Mouse (Mus musculus) neural tube, embryonic 15.5 days (tissue): ENCODE data around the gene Gm8922. TPM values are rescaled to one million over a fixed set of nuclear protein-coding genes. Genes with fewer than 3 reads are reported as not detected.
"Not testable (repeated sequence)": the region's sequence is repeated elsewhere in the genome, so short reads cannot be mapped to it uniquely, and the experiment has no call there.

Experiments
- ATAC-seq: fragments of 200-750 bp; cut with Nextera tagmentation; 2 replicates; pipeline ENCODE4 v1.8.0; 2017; ENCODE audit warnings: mild to moderate bottlenecking, moderate TSS enrichment, moderate library complexity; ENCODE audit not compliant: low FRiP score
- H3K27ac ChIP-seq: fragments of 300-500 bp; sonication (generic); replicated peaks from 2 replicates; pipeline ENCODE4 v1.5.1; 2015; ENCODE audit warnings: mild to moderate bottlenecking, inconsistent platforms
- H3K27me3 ChIP-seq: fragments of 300-500 bp; sonication (generic); replicated peaks from 2 replicates; pipeline ENCODE4 v1.6.1; 2015; ENCODE audit warnings: inconsistent platforms
- H3K36me3 ChIP-seq: fragments of 300-500 bp; sonication (generic); 2 replicates; pipeline ENCODE4 v1.6.1; 2015; ENCODE audit warnings: inconsistent platforms
- H3K4me1 ChIP-seq: fragments of 300-500 bp; sonication (generic); 2 replicates; pipeline ENCODE4 v1.6.1; 2015; ENCODE audit warnings: inconsistent platforms
- H3K4me2 ChIP-seq: fragments of 300-500 bp; sonication (generic); 2 replicates; pipeline ENCODE4 v1.6.1; 2015; ENCODE audit warnings: inconsistent platforms, mild to moderate bottlenecking, moderate library complexity
- H3K4me3 ChIP-seq: fragments of 300-500 bp; sonication (generic); replicated peaks from 2 replicates; pipeline ENCODE4 v1.5.1; 2015; ENCODE audit warnings: mild to moderate bottlenecking, inconsistent platforms
- H3K9ac ChIP-seq: fragments of 300-500 bp; sonication (generic); replicated peaks from 2 replicates; pipeline ENCODE4 v1.6.1; 2015; ENCODE audit warnings: mild to moderate bottlenecking, inconsistent platforms
- H3K9me3 ChIP-seq: fragments of 300-500 bp; sonication (generic); replicated peaks from 2 replicates; pipeline ENCODE4 v1.6.1; 2016; ENCODE audit warnings: inconsistent platforms
- WGBS: fragments of 180-500 bp; shearing (Covaris S2); methylation state at CpG from one replicate; pipeline ENCODE4 v1.1.7; 2015; ENCODE audit warnings: mixed read lengths; 5-methylcytosine and 5-hydroxymethylcytosine counted together
- polyA plus RNA-seq: library from polyadenylated mRNA; unstranded; fragments of >200 nt; fragmentation: Nextera tagmentation; extraction: Ambion mirVana; gene quantifications from 2 replicates; pipeline ENCODE4 v1.2.1, GENCODE M21; 2015

Gm8922 gene
- 0.73 and 0.91 TPM in 2 replicates for polyA plus RNA-seq

DNA sequence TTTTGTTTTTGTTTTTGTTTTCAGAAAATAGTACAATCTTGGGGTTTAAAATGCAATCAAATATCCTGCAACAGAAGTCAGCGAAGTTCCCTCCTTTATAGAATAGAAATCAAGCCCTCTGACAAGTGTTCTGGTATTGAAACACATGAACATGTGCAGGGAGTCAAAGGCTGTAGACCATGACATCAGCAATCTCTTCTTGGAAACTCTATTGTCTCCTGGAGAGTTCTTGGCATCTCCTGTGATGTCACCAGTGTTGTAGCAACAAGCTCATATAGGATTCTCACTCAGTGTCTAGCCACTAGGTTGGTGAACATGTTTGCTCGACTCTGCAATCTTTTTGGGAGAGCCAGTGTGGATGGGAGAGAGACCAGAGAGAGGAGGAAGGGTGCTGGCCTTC lies at the start of gene Gm8922:
Gene Gm8922, plus strand, starts transcription at position 301 of the 400 bp plus-strand sequence.
- not testable (repeated sequence) for H3K27ac ChIP-seq, H3K9me3 ChIP-seq, H3K4me2 ChIP-seq, H3K27me3 ChIP-seq, H3K4me3 ChIP-seq, H3K36me3 ChIP-seq, ATAC-seq, H3K9ac ChIP-seq, H3K4me1 ChIP-seq
- no CpG with 5 or more reads among the region's 2 CpGs for WGBS

Other genes starting within 250 kb of the Gm8922 start
- gene Gm8906, start 179.3 kb upstream of the Gm8922 start, polyA plus RNA-seq = not detected in 2 replicates
- gene Gm6460, start 87.0 kb upstream of the Gm8922 start, polyA plus RNA-seq = not detected in 2 replicates
- gene Gm8926, start 88.6 kb downstream of the Gm8922 start, polyA plus RNA-seq = 0.28 TPM in 1 of 2 replicates, not detected in the other
- not detected in 2 replicates for gene Gm6465, start 163.6 kb downstream of the Gm8922 start, polyA plus RNA-seq
- not detected in 2 replicates for gene 4933402N22Rik, start 236.1 kb downstream of the Gm8922 start, polyA plus RNA-seq